Mouse (Mus musculus) neural tube, embryonic 15.5 days (tissue): ENCODE results near the gene Pou5f2. TPM values are rescaled to one million over a fixed set of nuclear protein-coding genes. Genes with fewer than 3 reads are reported as not detected.

ENCODE experiments used
- ATAC-seq: fragments of 200-750 bp; cut with Nextera tagmentation; 2 replicates; pipeline ENCODE4 v1.8.0; 2017; ENCODE audit warnings: mild to moderate bottlenecking, moderate TSS enrichment, moderate library complexity; ENCODE audit not compliant: low FRiP score
- H3K27ac ChIP-seq: fragments of 300-500 bp; sonication (generic); replicated peaks from 2 replicates; pipeline ENCODE4 v1.5.1; 2015; ENCODE audit warnings: mild to moderate bottlenecking, inconsistent platforms
- H3K27me3 ChIP-seq: fragments of 300-500 bp; sonication (generic); replicated peaks from 2 replicates; pipeline ENCODE4 v1.6.1; 2015; ENCODE audit warnings: inconsistent platforms
- H3K36me3 ChIP-seq: fragments of 300-500 bp; sonication (generic); 2 replicates; pipeline ENCODE4 v1.6.1; 2015; ENCODE audit warnings: inconsistent platforms
- H3K4me1 ChIP-seq: fragments of 300-500 bp; sonication (generic); 2 replicates; pipeline ENCODE4 v1.6.1; 2015; ENCODE audit warnings: inconsistent platforms
- H3K4me2 ChIP-seq: fragments of 300-500 bp; sonication (generic); 2 replicates; pipeline ENCODE4 v1.6.1; 2015; ENCODE audit warnings: inconsistent platforms, mild to moderate bottlenecking, moderate library complexity
- H3K4me3 ChIP-seq: fragments of 300-500 bp; sonication (generic); replicated peaks from 2 replicates; pipeline ENCODE4 v1.5.1; 2015; ENCODE audit warnings: mild to moderate bottlenecking, inconsistent platforms
- H3K9ac ChIP-seq: fragments of 300-500 bp; sonication (generic); replicated peaks from 2 replicates; pipeline ENCODE4 v1.6.1; 2015; ENCODE audit warnings: mild to moderate bottlenecking, inconsistent platforms
- H3K9me3 ChIP-seq: fragments of 300-500 bp; sonication (generic); replicated peaks from 2 replicates; pipeline ENCODE4 v1.6.1; 2016; ENCODE audit warnings: inconsistent platforms
- WGBS: fragments of 180-500 bp; shearing (Covaris S2); methylation state at CpG from one replicate; pipeline ENCODE4 v1.1.7; 2015; ENCODE audit warnings: mixed read lengths; 5-methylcytosine and 5-hydroxymethylcytosine counted together
- polyA plus RNA-seq: library from polyadenylated mRNA; unstranded; fragments of >200 nt; fragmentation: Nextera tagmentation; extraction: Ambion mirVana; gene quantifications from 2 replicates; pipeline ENCODE4 v1.2.1, GENCODE M21; 2015

Pou5f2 gene
- polyA plus RNA-seq, 1 experiment from 2014 or later: 1.4 TPM

DNA sequence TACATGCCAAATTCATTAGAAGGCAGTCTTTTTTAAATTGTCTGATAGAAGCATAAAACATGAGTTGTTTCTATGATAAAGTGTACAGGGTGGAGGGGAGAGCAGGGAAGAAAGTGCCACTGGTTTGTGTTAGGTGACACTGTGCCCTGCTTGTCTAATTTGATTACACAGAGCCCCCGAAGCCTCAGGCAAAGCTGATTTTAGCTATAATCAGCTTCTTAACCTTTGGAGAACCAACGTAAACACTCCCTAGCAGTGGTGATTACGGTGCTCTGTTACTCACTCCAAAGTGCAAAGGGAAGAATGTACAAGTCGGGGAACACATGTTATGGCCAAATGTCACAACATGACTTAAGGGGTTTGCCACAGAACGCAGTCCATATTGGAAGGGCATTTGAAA is 20.4 kb downstream of the Pou5f2 start:
- WGBS: 69% methylated on average over 5 of the region's 5 CpGs
- H3K9ac ChIP-seq: no peak overlapping the region
- ATAC-seq: no peak

More for the DNA sequence above, 20.4 kb downstream of the Pou5f2 start:
- no peaks in the 10 kb centered on the region for H3K36me3 ChIP-seq
- H3K27ac ChIP-seq: no peak overlapping the region
- H3K4me2 ChIP-seq: no peak overlapping the region
- no peaks in the 10 kb centered on the region for H3K9me3 ChIP-seq
- no peak overlapping the region for H3K4me3 ChIP-seq
- no peaks in the 10 kb centered on the region for H3K27me3 ChIP-seq
- H3K4me1 ChIP-seq: no peaks in the 10 kb centered on the region

Other genes starting within 250 kb of the Pou5f2 start
- 30.3 and 37.8 TPM in 2 replicates for gene Nr2f1, start 174.9 kb downstream of the Pou5f2 start, polyA plus RNA-seq